Mouse (Mus musculus): ENCODE results near the gene Gm49711.

DNA sequence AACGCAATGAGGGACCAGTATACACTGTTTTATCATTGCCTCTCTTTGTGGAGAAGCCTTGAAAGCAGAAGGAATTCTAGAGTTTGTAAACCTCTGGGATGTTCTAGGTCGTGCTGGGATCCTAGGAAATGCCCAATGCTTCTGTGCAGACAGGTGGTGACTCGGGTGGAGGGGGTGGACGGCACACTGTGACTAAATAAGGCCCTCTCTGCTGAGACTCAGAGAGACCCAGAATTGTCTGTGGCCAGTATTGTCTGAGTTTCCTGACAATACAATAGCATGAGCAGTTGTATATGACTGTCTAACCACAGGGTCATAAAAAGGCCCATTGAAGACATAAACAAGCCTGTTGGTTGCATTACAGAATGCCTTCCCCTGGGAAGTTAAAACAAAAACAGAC is 105.4 kb downstream of the Gm49711 start:
- TF ChIP-seq POLR2A (IDR thresholded peaks at IDR 0.05; ENCODE audit: low read depth, low read length) (no peak), CTCF (conservative IDR thresholded peaks at IDR 0.05 in 1 of 2, IDR thresholded peaks at IDR 0.05 in 1 of 2; ENCODE audit: low read depth in 2 of 2, low read length in 2 of 2) (no peak), RAD21 (IDR thresholded peaks at IDR 0.05; ENCODE audit: low read depth, low read length) (no peak), RCOR1 (conservative IDR thresholded peaks at IDR 0.05; ENCODE audit: low read depth, low read length) (no peak), CHD2 (IDR thresholded peaks at IDR 0.05; ENCODE audit: low read length) (no peak)
